Mouse (Mus musculus) bone marrow, adult 2 months (tissue): Measurements from ENCODE around the gene Lzic.

Experiments
- CTCF ChIP-seq: fragments of 200-500 bp; IDR thresholded peaks from 2 replicates; pipeline ENCODE4 v1.5.1; 2011; ENCODE audit warnings: low read length, control low read depth; ENCODE audit not compliant: control insufficient read depth, insufficient read depth
- POLR2A ChIP-seq: fragments of 200-500 bp; IDR thresholded peaks from 2 replicates; pipeline ENCODE4 v1.6.1; 2011; ENCODE audit warnings: low read depth, mild to moderate bottlenecking, control low read depth, low read length, borderline replicate concordance; ENCODE audit not compliant: control insufficient read depth

DNA sequence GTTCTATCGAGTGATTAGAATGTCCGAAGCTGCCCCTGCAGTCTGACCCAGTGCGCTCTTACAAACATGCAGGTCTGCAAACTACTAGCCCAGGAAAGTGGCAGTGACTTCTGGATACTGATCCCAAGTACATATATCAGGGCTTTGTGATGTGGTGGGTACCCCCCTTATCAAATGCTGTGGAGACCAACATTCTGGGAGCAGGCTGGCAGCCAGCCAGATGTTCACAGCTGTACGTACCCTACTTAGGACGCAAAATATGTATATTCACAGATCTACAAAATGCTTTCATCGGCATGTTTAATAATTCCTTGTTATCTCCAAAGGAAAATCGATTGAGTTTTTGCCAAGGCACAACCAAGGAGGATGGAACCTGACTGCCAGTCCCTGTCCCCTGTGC lies 27.0 kb downstream of the Lzic start:
- TF ChIP-seq CTCF (no peak), POLR2A (no peak)
